Mouse (Mus musculus): ENCODE measurements around the gene Zbtb5. TPM values are rescaled to one million over a fixed set of nuclear protein-coding genes. Genes with fewer than 3 reads are reported as not detected.

Gene Zbtb5
- total and polyA plus RNA-seq, 2 experiments = 6.9 to 11.1 TPM

DNA sequence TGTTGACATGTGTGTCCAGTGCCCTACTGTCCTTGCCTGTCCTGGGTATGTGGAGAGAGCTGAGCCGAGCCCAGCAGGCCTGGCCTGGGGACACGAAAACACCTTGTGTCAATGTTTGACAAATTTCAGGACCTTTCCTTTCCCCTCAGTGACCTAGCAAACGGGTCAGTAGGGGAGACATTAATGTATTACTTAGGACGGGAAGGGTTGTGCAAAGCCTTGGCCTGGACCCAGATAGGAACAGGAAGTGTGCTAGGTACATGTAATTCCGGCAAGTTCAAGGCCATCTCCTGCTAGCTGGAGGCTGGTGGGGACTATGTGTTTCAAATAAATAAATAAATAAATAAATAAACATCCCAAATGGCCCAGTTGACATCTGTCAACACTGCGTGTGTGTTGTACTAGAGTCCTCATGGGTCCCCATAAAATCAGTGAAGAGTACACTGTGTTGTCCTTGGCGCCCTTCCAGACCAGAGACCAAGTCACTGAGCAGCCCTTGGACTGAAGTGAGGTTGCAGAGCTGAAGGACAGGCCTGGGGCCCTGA is 32.3 kb downstream of the Zbtb5 start:
- peak overlapping the region; percentile 98 for H3K27ac ChIP-seq (replicated peaks; ENCODE audit: insufficient read depth, low read depth, low read length)
- H3K36me3 ChIP-seq (ENCODE audit: control insufficient read depth, insufficient read depth, low read length) = peaks cover 4% of the 10 kb centered on the region; the same call in 1 of the 2 replicates
- DNase-seq (ENCODE audit: extremely low read depth, low read depth, low spot score) = peak; percentile 99
- no peaks in the 10 kb centered on the region for H3K27me3 ChIP-seq (ENCODE audit: control insufficient read depth, insufficient read depth, low read length)
- H3K4me3 ChIP-seq (ENCODE audit: insufficient read depth, low read depth, low read length) = no peak overlapping the region
- WGBS = 14% methylated on average over 7 of the region's 7 CpGs
- no peak overlapping the region for H3K9ac ChIP-seq (ENCODE audit: low read depth, low read length)
- peaks cover 9% of the 10 kb centered on the region; the same call in 1 of the 2 replicates for H3K79me2 ChIP-seq (ENCODE audit: control insufficient read depth, insufficient read depth, low read length)
- H3K4me1 ChIP-seq (ENCODE audit: control insufficient read depth, insufficient read depth, low read length) = peaks cover 34% of the 10 kb centered on the region
- TF ChIP-seq POLR2A (IDR thresholded peaks at IDR 0.05; ENCODE audit: extremely low read depth, insufficient read depth, low read length) (no peak), CTCF (IDR thresholded peaks at IDR 0.05; ENCODE audit: low read depth, low read length) (no peak)

DNA sequence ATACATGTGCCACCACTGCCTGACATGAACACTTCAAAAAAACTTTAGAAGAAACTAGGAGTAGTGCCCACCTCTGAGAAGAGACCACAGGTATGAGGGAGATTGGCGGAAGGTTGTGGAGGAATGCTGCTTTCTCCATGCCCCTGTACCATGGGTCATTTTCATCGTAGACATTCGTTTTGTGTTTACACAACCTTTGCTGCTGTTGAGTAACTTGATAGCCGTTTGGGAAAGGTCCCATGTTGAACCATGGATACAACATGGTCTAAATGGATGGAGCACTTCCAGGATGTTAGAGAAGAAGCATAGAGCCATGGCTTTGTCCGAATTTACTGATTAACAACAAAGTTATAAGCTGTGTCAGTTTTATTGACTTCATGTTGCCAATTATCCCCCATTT is 34.0 kb downstream of the Zbtb5 start:
- WGBS = 18% methylated on average over 5 of the region's 5 CpGs
- Histone ChIP-seq H3K27me3 (ENCODE audit: control insufficient read depth, insufficient read depth, low read length) (no peaks in the 10 kb centered on the region), H3K79me2 (ENCODE audit: control insufficient read depth, insufficient read depth, low read length) (peaks cover 4% of the 10 kb centered on the region; the same call in 1 of the 2 replicates), H3K27ac (replicated peaks; ENCODE audit: insufficient read depth, low read depth, low read length) (peak overlapping the region; percentile 67), H3K4me1 (ENCODE audit: control insufficient read depth, insufficient read depth, low read length) (peaks cover 38% of the 10 kb centered on the region), H3K4me3 (ENCODE audit: insufficient read depth, low read depth, low read length) (no peak overlapping the region), H3K36me3 (ENCODE audit: control insufficient read depth, insufficient read depth, low read length) (no peaks in the 10 kb centered on the region), H3K9ac (ENCODE audit: low read depth, low read length) (no peak overlapping the region)
- DNase-seq (ENCODE audit: extremely low read depth, low read depth, low spot score) = peak; percentile 96
- TF ChIP-seq CTCF (IDR thresholded peaks at IDR 0.05; ENCODE audit: low read depth, low read length) (no peak), POLR2A (IDR thresholded peaks at IDR 0.05; ENCODE audit: extremely low read depth, insufficient read depth, low read length) (no peak)

DNA sequence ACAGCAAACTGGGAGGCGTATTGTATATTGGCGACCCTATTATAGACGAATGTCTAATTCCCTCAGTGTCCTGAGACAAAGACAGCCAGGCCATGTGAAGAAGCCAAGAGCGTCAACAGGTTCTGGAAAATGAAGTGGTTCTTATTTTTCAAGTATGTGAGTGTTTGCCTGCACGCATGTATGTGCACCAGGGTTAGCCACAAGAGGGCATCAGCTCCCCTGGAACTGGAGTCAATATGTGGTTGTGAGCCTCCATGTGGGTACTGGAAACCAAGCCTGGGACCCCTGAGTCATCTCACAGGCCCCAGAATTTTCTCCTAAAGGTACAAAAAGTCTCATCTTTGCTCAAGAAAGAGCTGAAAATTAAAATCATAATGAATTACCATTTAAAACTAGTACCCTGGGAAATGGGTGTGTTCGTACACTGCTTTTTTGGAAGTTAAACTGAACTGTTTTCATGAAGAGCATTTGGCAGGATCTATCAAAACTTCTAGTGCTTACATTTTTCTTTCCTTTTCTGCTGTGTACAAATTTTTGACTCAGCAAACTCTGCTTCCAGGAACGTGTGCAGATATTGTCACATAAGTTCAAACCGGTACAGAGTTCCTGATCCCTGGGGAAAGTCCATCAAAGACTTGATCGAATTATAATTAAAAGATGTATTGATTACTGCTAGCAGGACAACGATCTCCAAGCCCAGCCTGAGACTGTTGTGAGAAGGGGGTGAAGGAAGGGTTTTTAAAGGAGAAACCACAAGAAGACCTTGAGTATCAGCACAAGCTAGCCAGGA is 35.1 kb downstream of the Zbtb5 start:
- Histone ChIP-seq H3K36me3 (ENCODE audit: control insufficient read depth, insufficient read depth, low read length) (no peaks in the 10 kb centered on the region), H3K4me1 (ENCODE audit: control insufficient read depth, insufficient read depth, low read length) (peaks cover 38% of the 10 kb centered on the region), H3K27ac (replicated peaks; ENCODE audit: insufficient read depth, low read depth, low read length) (peak overlapping the region; percentile 78), H3K4me3 (ENCODE audit: insufficient read depth, low read depth, low read length) (no peak overlapping the region), H3K27me3 (ENCODE audit: control insufficient read depth, insufficient read depth, low read length) (no peaks in the 10 kb centered on the region), H3K79me2 (ENCODE audit: control insufficient read depth, insufficient read depth, low read length) (no peaks in the 10 kb centered on the region), H3K9ac (ENCODE audit: low read depth, low read length) (no peak overlapping the region)
- TF ChIP-seq CTCF (IDR thresholded peaks at IDR 0.05; ENCODE audit: low read depth, low read length) (peak; percentile 36; the same call in 1 of the 2 replicates), POLR2A (IDR thresholded peaks at IDR 0.05; ENCODE audit: extremely low read depth, insufficient read depth, low read length) (no peak)
- peak; percentile 92 for DNase-seq (ENCODE audit: extremely low read depth, low read depth, low spot score)
- WGBS = 53% methylated on average over 10 of the region's 10 CpGs

DNA sequence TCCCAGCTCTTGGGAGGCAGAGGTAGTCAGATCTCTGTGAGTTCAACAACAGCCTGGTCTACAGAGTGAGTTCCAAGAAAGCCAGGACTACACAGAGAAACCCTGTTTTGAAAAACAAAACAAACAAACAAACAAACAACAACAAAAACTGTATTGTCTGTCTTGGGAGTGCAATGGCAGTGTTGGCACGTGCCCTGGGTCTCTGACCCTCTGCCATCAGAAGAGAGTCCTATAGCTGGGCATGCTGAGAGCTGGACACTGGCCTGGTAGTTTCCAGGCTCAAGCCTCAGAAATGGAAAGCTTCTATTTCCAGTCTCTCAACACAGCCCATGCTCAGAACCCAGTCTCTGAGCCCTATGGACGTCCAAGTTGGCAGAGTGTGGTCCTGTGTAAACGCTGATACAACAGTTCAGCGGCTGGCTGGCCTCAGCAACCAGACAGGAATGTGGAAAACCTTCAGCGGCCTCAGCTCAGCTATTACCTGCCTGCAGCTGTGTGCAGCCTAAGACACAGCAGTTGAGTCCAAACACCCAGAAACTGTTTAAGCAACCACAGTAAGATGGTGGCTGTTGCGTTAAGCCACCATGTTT is 36.1 kb downstream of the Zbtb5 start:
- Histone ChIP-seq H3K27me3 (ENCODE audit: control insufficient read depth, insufficient read depth, low read length) (no peaks in the 10 kb centered on the region), H3K79me2 (ENCODE audit: control insufficient read depth, insufficient read depth, low read length) (no peaks in the 10 kb centered on the region), H3K4me1 (ENCODE audit: control insufficient read depth, insufficient read depth, low read length) (peaks cover 38% of the 10 kb centered on the region), H3K36me3 (ENCODE audit: control insufficient read depth, insufficient read depth, low read length) (no peaks in the 10 kb centered on the region), H3K4me3 (ENCODE audit: insufficient read depth, low read depth, low read length) (no peak overlapping the region), H3K9ac (ENCODE audit: low read depth, low read length) (no peak overlapping the region), H3K27ac (replicated peaks; ENCODE audit: insufficient read depth, low read depth, low read length) (peak overlapping the region; percentile 77)
- TF ChIP-seq CTCF (IDR thresholded peaks at IDR 0.05; ENCODE audit: low read depth, low read length) = no peak
- TF ChIP-seq POLR2A (IDR thresholded peaks at IDR 0.05; ENCODE audit: extremely low read depth, insufficient read depth, low read length) = 0 out of 2 replicates have a peak, but pooled peaks have one; percentile 12
- WGBS = 24% methylated on average over 6 of the region's 6 CpGs
- peak; percentile 88 for DNase-seq (ENCODE audit: extremely low read depth, low read depth, low spot score)

DNA sequence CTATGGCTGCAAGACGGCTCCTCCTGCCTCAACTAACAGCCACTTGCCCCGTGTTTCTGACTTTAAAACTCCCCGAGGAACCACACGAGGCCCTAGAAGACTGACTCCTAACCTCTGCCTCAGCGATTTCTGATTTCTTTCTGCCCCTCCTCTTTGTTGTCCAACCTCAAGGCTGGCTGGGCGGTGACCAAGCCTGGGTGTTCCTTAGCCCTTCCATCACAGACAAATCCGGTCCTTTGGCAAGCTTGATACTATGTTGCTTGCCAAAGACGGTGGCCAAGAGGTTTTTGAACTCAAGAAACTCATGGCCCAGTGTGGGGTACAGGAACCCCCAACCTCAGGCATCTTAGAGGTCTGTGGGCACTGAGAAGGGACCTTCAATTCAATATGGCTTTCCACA is 37.9 kb downstream of the Zbtb5 start:
- H3K79me2 ChIP-seq (ENCODE audit: control insufficient read depth, insufficient read depth, low read length) = no peaks in the 10 kb centered on the region
- peak; percentile 68 for DNase-seq (ENCODE audit: extremely low read depth, low read depth, low spot score)
- no peak overlapping the region for H3K9ac ChIP-seq (ENCODE audit: low read depth, low read length)
- peak overlapping the region; percentile 45; the same call in 1 of the 2 replicates for H3K27ac ChIP-seq (replicated peaks; ENCODE audit: insufficient read depth, low read depth, low read length)
- H3K27me3 ChIP-seq (ENCODE audit: control insufficient read depth, insufficient read depth, low read length) = no peaks in the 10 kb centered on the region
- TF ChIP-seq CTCF (IDR thresholded peaks at IDR 0.05; ENCODE audit: low read depth, low read length) = no peak
- no peak for TF ChIP-seq POLR2A (IDR thresholded peaks at IDR 0.05; ENCODE audit: extremely low read depth, insufficient read depth, low read length)
- no peaks in the 10 kb centered on the region for H3K36me3 ChIP-seq (ENCODE audit: control insufficient read depth, insufficient read depth, low read length)
- 33% methylated on average over 8 of the region's 8 CpGs for WGBS
- H3K4me1 ChIP-seq (ENCODE audit: control insufficient read depth, insufficient read depth, low read length) = peaks cover 26% of the 10 kb centered on the region
- no peak overlapping the region for H3K4me3 ChIP-seq (ENCODE audit: insufficient read depth, low read depth, low read length)

Data from liver, adult 2 months (tissue).